Mouse (Mus musculus) liver, postnatal 0 days (tissue): ENCODE data around the gene Tma7. TPM values are rescaled to one million over a fixed set of nuclear protein-coding genes. Genes with fewer than 3 reads are reported as not detected.
A peak's percentile ranks its signal among the peaks of the same experiment; 100 is the strongest.

ENCODE experiments used
- ATAC-seq: fragments of 200-750 bp; cut with Nextera tagmentation; 2 replicates; pipeline ENCODE4 v1.8.0; 2017; ENCODE audit warnings: mild to moderate bottlenecking, moderate library complexity
- DNase-seq: peaks from one replicate; pipeline ENCODE4 v3.0.0-alpha.2; 2016
- H3K27ac ChIP-seq: fragments of 300-500 bp; sonication (generic); 2 replicates; pipeline ENCODE4 v1.5.1; 2014; ENCODE audit warnings: antibody characterized with exemption, moderate library complexity, mild to moderate bottlenecking, low read depth
- H3K27me3 ChIP-seq: fragments of 300-500 bp; sonication (generic); 2 replicates; pipeline ENCODE4 v1.6.1; 2014; ENCODE audit warnings: low read length, control low read depth, mixed read lengths; ENCODE audit not compliant: insufficient read depth
- H3K36me3 ChIP-seq: fragments of 300-500 bp; sonication (generic); replicated peaks from 2 replicates; pipeline ENCODE4 v1.6.1; 2014; ENCODE audit warnings: mild to moderate bottlenecking, control low read depth, low read length, moderate library complexity, mixed read lengths; ENCODE audit not compliant: insufficient read depth
- H3K4me1 ChIP-seq: fragments of 300-500 bp; sonication (generic); 2 replicates; pipeline ENCODE4 v1.6.1; 2014; ENCODE audit warnings: antibody characterized with exemption, mild to moderate bottlenecking, control low read depth; ENCODE audit not compliant: insufficient read depth
- H3K4me2 ChIP-seq: fragments of 300-500 bp; sonication (generic); 2 replicates; pipeline ENCODE4 v1.6.1; 2014; ENCODE audit warnings: low read depth, mild to moderate bottlenecking, low read length, moderate library complexity, mixed read lengths
- H3K4me3 ChIP-seq: fragments of 300-500 bp; sonication (generic); 2 replicates; pipeline ENCODE4 v1.5.1; 2014; ENCODE audit warnings: low read depth, low read length
- H3K9ac ChIP-seq: fragments of 300-500 bp; sonication (generic); replicated peaks from 2 replicates; pipeline ENCODE4 v1.6.1; 2014; ENCODE audit warnings: mild to moderate bottlenecking, moderate library complexity
- H3K9me3 ChIP-seq: fragments of 300-500 bp; sonication (generic); 2 replicates; pipeline ENCODE4 v1.6.1; 2016; ENCODE audit warnings: mild to moderate bottlenecking, control low read depth, low read length, mixed read lengths
- CTCF ChIP-seq: sonication (generic); IDR thresholded peaks from 2 replicates; pipeline ENCODE4 v1.5.1; 2016; ENCODE audit warnings: antibody characterized with exemption, low read depth
- EP300 ChIP-seq: IDR thresholded peaks from 2 replicates; pipeline ENCODE4 v1.6.1; 2016; ENCODE audit warnings: antibody characterized with exemption, low read depth, mild to moderate bottlenecking
- WGBS: fragments of 180-500 bp; shearing (Covaris S2); extraction: QIAGEN DNeasy Blood & Tissue Kit; methylation state at CpG from one replicate; pipeline ENCODE4 v1.1.7; 2014; ENCODE audit not compliant: insufficient replicate concordance; 5-methylcytosine and 5-hydroxymethylcytosine counted together
- polyA plus RNA-seq: library from polyadenylated mRNA; unstranded; fragments of >200 nt; fragmentation: Nextera tagmentation; extraction: Ambion mirVana; gene quantifications from 2 replicates; pipeline ENCODE4 v1.2.1, GENCODE M21; 2015

The Tma7 gene
- polyA plus RNA-seq, 1 experiment from 2014 or later, result 284 TPM

DNA sequence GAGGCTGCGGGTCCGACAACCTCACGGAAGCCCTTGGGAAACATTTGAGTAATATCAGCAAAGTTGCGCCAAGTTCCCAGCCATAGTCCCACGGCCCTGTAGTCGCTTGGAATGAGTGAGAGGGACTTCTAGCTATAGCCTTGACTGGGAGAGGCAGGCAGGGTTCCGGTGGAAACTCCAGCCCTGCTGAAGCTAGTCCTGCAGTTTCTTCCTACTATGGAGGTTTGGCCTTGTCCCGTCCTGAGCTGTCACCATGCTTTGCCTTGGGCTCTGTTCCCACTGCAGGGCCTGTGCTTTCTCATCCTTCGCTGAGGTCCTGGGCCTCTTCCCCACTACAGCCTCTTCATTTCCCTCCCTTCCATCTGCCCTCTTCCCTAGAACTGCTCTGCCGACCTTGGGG lies 33.8 kb upstream of the Tma7 start:
- Histone ChIP-seq H3K9ac (no peak overlapping the region), H3K27ac (no peak overlapping the region), H3K4me3 (no peak overlapping the region), H3K27me3 (no peaks in the 10 kb centered on the region), H3K4me2 (no peak overlapping the region), H3K4me1 (no peaks in the 10 kb centered on the region), H3K36me3 (peaks cover 27% of the 10 kb centered on the region), H3K9me3 (no peaks in the 10 kb centered on the region)
- DNase-seq, result peak; percentile 9
- WGBS, result 86% methylated on average over 10 of the region's 10 CpGs
- no peak for ATAC-seq
- TF ChIP-seq EP300, result no peak
- no peak for TF ChIP-seq CTCF

DNA sequence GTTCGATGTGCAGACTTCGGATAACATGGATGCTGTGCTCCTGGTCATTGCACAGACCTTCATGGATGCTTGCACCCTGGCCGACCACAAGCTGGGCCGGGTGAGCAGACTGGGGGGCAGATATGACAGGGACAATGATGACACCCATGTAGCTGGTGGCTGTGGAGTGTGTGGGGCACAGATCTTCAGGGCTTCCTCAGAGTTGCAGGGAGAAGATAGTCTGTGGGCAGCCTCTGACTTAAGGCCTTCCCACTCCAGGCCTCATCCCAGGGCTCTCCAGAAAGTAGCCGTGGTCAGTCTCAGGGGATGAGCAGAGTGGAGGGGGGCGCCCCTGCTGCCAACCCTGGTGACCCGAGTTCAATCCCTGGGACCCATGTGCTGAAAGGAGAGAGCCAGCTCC lies 32.5 kb upstream of the Tma7 start:
- Histone ChIP-seq H3K9me3 (no peaks in the 10 kb centered on the region), H3K9ac (no peak overlapping the region), H3K4me2 (no peak overlapping the region), H3K4me3 (no peak overlapping the region), H3K27ac (no peak overlapping the region), H3K4me1 (no peaks in the 10 kb centered on the region), H3K36me3 (peaks cover 28% of the 10 kb centered on the region), H3K27me3 (no peaks in the 10 kb centered on the region)
- 74% methylated on average over 7 of the region's 7 CpGs for WGBS
- no peak for TF ChIP-seq EP300
- TF ChIP-seq CTCF, result no peak
- DNase-seq, result peak; percentile 11
- ATAC-seq, result no peak

DNA sequence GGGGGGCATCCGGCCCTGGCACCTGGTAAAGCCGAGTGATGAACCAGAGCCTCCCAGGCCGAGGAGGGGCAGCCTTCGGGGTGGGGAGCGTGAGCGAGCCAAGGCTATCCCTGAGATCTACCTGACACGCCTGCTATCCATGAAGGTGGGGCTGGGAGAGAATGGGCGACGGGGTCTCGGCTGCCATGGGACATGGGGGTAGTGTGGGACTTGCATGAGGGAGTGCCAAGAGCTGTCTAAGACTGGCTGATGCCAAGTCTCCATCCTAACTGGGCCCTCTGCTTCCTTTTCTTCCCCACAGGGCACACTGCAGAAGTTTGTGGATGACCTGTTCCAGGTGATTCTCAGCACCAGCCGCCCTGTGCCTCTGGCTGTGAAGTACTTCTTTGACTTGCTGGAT lies 31.9 kb upstream of the Tma7 start:
- Histone ChIP-seq H3K9ac (no peak overlapping the region), H3K36me3 (peaks cover 28% of the 10 kb centered on the region), H3K27me3 (no peaks in the 10 kb centered on the region), H3K4me2 (no peak overlapping the region), H3K9me3 (no peaks in the 10 kb centered on the region), H3K4me1 (no peaks in the 10 kb centered on the region), H3K27ac (no peak overlapping the region), H3K4me3 (no peak overlapping the region)
- 75% methylated on average over 11 of the region's 11 CpGs for WGBS
- ATAC-seq (no peak), DNase-seq (no peak)
- TF ChIP-seq EP300 (no peak), CTCF (no peak)

DNA sequence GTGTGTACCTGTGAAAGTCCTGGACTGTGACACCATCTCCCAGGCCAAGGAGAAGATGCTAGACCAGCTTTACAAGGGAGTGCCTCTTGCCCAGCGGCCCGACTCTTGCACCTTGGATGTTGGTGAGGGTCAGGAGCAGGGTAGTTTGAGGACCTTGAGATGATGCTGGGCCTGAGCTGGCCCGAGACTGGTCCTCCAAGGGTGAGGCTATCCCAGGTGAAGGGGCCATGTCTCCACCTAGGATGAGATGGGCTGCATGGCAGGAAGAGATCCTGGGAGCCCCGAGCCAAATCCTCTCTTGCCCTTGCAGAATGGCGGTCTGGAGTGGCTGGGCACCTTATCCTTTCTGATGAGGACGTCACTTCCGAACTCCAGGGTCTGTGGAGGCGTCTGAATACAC lies 30.9 kb upstream of the Tma7 start:
- H3K27ac ChIP-seq, result no peak overlapping the region
- no peak overlapping the region for H3K4me3 ChIP-seq
- DNase-seq (no peak), ATAC-seq (no peak)
- H3K4me1 ChIP-seq, result no peaks in the 10 kb centered on the region
- TF ChIP-seq CTCF (no peak), EP300 (no peak)
- no peak overlapping the region for H3K4me2 ChIP-seq
- peaks cover 28% of the 10 kb centered on the region for H3K36me3 ChIP-seq
- H3K9me3 ChIP-seq, result no peaks in the 10 kb centered on the region
- no peak overlapping the region for H3K9ac ChIP-seq
- H3K27me3 ChIP-seq, result no peaks in the 10 kb centered on the region
- 66% methylated on average over 8 of the region's 8 CpGs for WGBS

DNA sequence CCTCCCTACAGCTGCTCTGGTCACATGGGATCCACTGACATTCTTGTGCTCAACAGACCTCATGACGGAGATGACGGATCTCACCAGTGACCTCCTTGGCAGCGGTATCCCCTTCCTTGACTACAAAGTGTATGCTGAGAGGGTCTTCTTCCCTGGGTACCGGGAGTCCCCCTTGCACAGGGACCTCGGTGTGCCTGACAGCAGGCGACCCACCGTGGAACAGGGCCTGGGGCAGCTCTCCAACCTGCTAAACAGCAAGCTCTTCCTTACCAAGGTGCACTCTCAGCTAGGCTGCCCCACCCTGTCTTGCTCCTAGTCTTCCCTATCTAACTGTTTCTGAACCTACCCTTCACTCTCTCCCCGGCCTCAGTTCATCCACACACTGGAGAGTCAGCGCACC lies 29.2 kb upstream of the Tma7 start:
- H3K4me2 ChIP-seq, result no peak overlapping the region

DNA sequence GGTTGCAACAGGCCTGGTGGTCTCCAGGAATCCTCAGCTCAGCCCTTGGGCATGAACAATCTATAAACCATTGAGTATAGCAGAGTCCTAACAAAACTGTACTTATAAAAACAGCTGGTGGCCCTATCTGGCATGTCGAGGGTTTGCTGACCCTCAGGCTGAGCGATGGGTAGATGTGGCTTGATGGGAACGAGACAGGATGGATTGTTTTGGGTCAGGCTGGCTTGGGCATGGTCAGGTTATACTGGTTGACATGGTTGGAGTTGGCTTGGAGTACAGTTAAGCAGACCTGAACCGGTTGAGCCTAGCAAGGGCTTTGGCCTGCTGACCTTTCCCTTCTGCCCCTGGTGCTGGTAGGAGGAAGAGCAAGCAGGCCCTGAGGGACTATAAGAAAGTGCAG lies 28.7 kb upstream of the Tma7 start:
- peaks cover 23% of the 10 kb centered on the region for H3K36me3 ChIP-seq
- no peak overlapping the region for H3K4me2 ChIP-seq
- DNase-seq (no peak), ATAC-seq (no peak)
- no peaks in the 10 kb centered on the region for H3K27me3 ChIP-seq
- no peak overlapping the region for H3K4me3 ChIP-seq
- H3K4me1 ChIP-seq, result no peaks in the 10 kb centered on the region
- no peaks in the 10 kb centered on the region for H3K9me3 ChIP-seq
- WGBS, result 74% methylated on average over 4 of the region's 4 CpGs
- TF ChIP-seq EP300, result no peak
- TF ChIP-seq CTCF, result no peak
- H3K27ac ChIP-seq, result no peak overlapping the region
- no peak overlapping the region for H3K9ac ChIP-seq

More for the DNA sequence above, 29.2 kb upstream of the Tma7 start:
- no peaks in the 10 kb centered on the region for H3K9me3 ChIP-seq
- H3K4me1 ChIP-seq, result no peaks in the 10 kb centered on the region
- H3K27ac ChIP-seq, result no peak overlapping the region
- TF ChIP-seq EP300 (no peak), CTCF (no peak)
- H3K27me3 ChIP-seq, result no peaks in the 10 kb centered on the region
- no peak overlapping the region for H3K4me3 ChIP-seq
- H3K9ac ChIP-seq, result no peak overlapping the region
- WGBS, result 76% methylated on average over 9 of the region's 9 CpGs
- no peak for DNase-seq
- H3K36me3 ChIP-seq, result peaks cover 22% of the 10 kb centered on the region
- ATAC-seq, result no peak

DNA sequence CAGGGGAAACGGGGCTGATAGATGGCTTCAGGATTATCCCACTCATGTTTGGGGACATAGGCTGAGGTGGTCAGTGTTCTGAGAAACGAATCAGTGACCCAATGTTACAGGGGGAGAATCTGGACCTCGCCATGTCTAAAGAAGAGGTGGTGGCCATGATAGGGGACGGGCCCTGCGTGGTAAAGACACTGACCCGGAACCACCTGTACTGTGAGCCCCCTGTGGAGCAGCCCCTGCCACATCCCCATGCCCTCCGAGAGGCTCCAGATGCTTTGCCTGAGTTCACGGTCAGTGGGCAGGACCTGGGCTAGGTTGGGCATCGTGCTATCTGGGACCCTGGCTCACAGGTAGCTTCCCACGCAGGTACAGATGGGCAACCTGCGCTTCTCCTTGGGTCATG lies 27.9 kb upstream of the Tma7 start:
- Histone ChIP-seq H3K27ac (no peak overlapping the region), H3K27me3 (no peaks in the 10 kb centered on the region), H3K9me3 (no peaks in the 10 kb centered on the region), H3K4me2 (no peak overlapping the region), H3K4me1 (no peaks in the 10 kb centered on the region), H3K9ac (no peak overlapping the region), H3K4me3 (no peak overlapping the region), H3K36me3 (peaks cover 24% of the 10 kb centered on the region)
- 86% methylated on average over 11 of the region's 11 CpGs for WGBS
- DNase-seq, result no peak
- ATAC-seq, result no peak
- no peak for TF ChIP-seq CTCF
- TF ChIP-seq EP300, result no peak
